Mouse (Mus musculus): ENCODE results near the gene Mtmr3.

GRCm38 (mm10) chr11:4476184-4476697, 118.4 kb downstream of the Mtmr3 start:
- TF ChIP-seq CTCF (IDR thresholded peaks at IDR 0.05; ENCODE audit: low read depth, low read length) (no peak), POLR2A (IDR thresholded peaks at IDR 0.05; ENCODE audit: extremely low read depth, insufficient read depth, low read length) (no peak)

Data from liver, adult 2 months (tissue).